ENCODE assay signal across 9 mouse cellular contexts in genomic region chr2:49741895-49742734, GRCm38 (mm10). TPM values are rescaled to one million over a fixed set of nuclear protein-coding genes. Genes with fewer than 3 reads are reported as not detected.
DNase-seq lines count a peak whose midpoint lies in the region; ATAC-seq and TF ChIP-seq lines count a peak whose summit lies in the region.
"Had no signal": no experiment of that assay in that cellular context is flagged by ENCODE, and none has a peak within 500 bp of the region (broad histone marks: within the 10 kb centered on the region; RNA-seq: fewer than 3 reads in every experiment).

No protein-coding gene starts in this region.

- WGBS in hindbrain, embryonic 15.5 days: 47% methylated on average over 16 of the region's 16 CpGs
- 56% methylated on average over 16 of the region's 16 CpGs for WGBS in midbrain, embryonic 16.5 days
- 71% methylated on average over 16 of the region's 16 CpGs for WGBS in lung, adult 2 months

- H3K27ac ChIP-seq in hindbrain, embryonic 15.5 days (replicated peaks): peak overlapping the region; percentile 64
- peak overlapping the region; percentile 50 for H3K27ac ChIP-seq in midbrain, embryonic 16.5 days (ENCODE audit: low read length)
- H3K27ac ChIP-seq: limb, embryonic 13.5 days had no signal

- TF ChIP-seq POLR2A in lung, adult 2 months (IDR thresholded peaks at IDR 0.05; ENCODE audit: borderline replicate concordance, extremely low read depth, low read depth, low read length): no peak

- no peaks in the 10 kb centered on the region for H3K36me3 ChIP-seq in C2C12 (ENCODE audit: control insufficient read depth, insufficient read depth)
- H3K36me3 ChIP-seq in hindbrain, embryonic 15.5 days: peaks cover 16% of the 10 kb centered on the region
- H3K36me3 ChIP-seq in midbrain, embryonic 16.5 days (ENCODE audit: control insufficient read depth, insufficient read depth, low read length): peaks cover 18% of the 10 kb centered on the region

- H3K27me3 ChIP-seq in C2C12 (ENCODE audit: control insufficient read depth, insufficient read depth, insufficient read length): no peaks in the 10 kb centered on the region
- H3K27me3 ChIP-seq in hindbrain, embryonic 15.5 days: no peaks in the 10 kb centered on the region
- H3K27me3 ChIP-seq in midbrain, embryonic 16.5 days (ENCODE audit: control insufficient read depth, insufficient read depth, low read depth, low read length): no peaks in the 10 kb centered on the region
- H3K27me3 ChIP-seq: limb, embryonic 13.5 days had no signal

- H3K9me3 ChIP-seq in hindbrain, embryonic 15.5 days: no peaks in the 10 kb centered on the region
- H3K9me3 ChIP-seq in midbrain, embryonic 16.5 days (replicated peaks; ENCODE audit: control insufficient read depth, low read length, poor library complexity, severe bottlenecking): no peaks in the 10 kb centered on the region
- H3K9me3 ChIP-seq: limb, embryonic 13.5 days had no signal

- H3K9ac ChIP-seq in hindbrain, embryonic 15.5 days: no peak overlapping the region
- H3K9ac ChIP-seq in midbrain, embryonic 16.5 days (ENCODE audit: low read depth, low read length): 0 out of 2 replicates have a peak overlapping the region, but pooled peaks have one; percentile 15
- H3K9ac ChIP-seq: limb, embryonic 13.5 days had no signal

- no peak for DNase-seq in gastrocnemius, adult 18-20 months (ENCODE audit: low spot score)
- no peak for DNase-seq in embryo, embryonic 11 days
- DNase-seq in lung, adult 2 months: no peak
- no peak for DNase-seq in lung, postnatal 25 days (ENCODE audit: low spot score)

- H3K79me3 ChIP-seq in C2C12 (ENCODE audit: low read depth): no peaks in the 10 kb centered on the region

- H3K4me3 ChIP-seq in C2C12 (ENCODE audit: insufficient read depth, poor library complexity, severe bottlenecking): no peak overlapping the region
- no peak overlapping the region for H3K4me3 ChIP-seq in hindbrain, embryonic 15.5 days
- H3K4me3 ChIP-seq in midbrain, embryonic 16.5 days (ENCODE audit: low read depth, low read length): no peak overlapping the region
- H3K4me3 ChIP-seq in lung, adult 2 months (replicated peaks; ENCODE audit: extremely low read depth, low read depth, low read length): no peak overlapping the region
- H3K4me3 ChIP-seq: limb, embryonic 13.5 days had no signal

- H3ac ChIP-seq in C2C12 (ENCODE audit: control insufficient read depth, insufficient read length, low read depth): peak overlapping the region; percentile 32

- peaks cover 48% of the 10 kb centered on the region for H3K4me1 ChIP-seq in hindbrain, embryonic 15.5 days (replicated peaks)
- peaks cover 13% of the 10 kb centered on the region for H3K4me1 ChIP-seq in midbrain, embryonic 16.5 days (ENCODE audit: control insufficient read depth, insufficient read depth, low read length)
- no peaks in the 10 kb centered on the region for H3K4me1 ChIP-seq in lung, adult 2 months (ENCODE audit: control insufficient read depth, insufficient read depth, low read length)

- H3K79me2 ChIP-seq in C2C12 (ENCODE audit: control insufficient read depth, insufficient read depth): no peaks in the 10 kb centered on the region

- H3K4me2 ChIP-seq in hindbrain, embryonic 15.5 days: no peak overlapping the region
- no peak overlapping the region for H3K4me2 ChIP-seq in midbrain, embryonic 16.5 days (ENCODE audit: low read length)
- H3K4me2 ChIP-seq: limb, embryonic 13.5 days had no signal

- no peak for TF ChIP-seq CTCF in C2C12 (IDR thresholded peaks at IDR 0.05; ENCODE audit: control insufficient read depth, insufficient read depth, insufficient read length)
- TF ChIP-seq CTCF in lung, adult 2 months (IDR thresholded peaks at IDR 0.05; ENCODE audit: insufficient read depth, low read length): no peak

- peak; percentile 89 for ATAC-seq in activated CD4-positive, CD25-positive, alpha-beta regulatory T cell, adult 4 months
- peak; percentile 63; the same call in 1 of the 2 replicates for ATAC-seq in hindbrain, embryonic 15.5 days (ENCODE audit: low FRiP score, low read depth)
- peak; percentile 30; the same call in 1 of the 2 replicates for ATAC-seq in midbrain, embryonic 16.5 days

TF ChIP-seq in C2C12, 6 proteins besides CTCF, POLR2A, EP300 and RAD21:
- TF ChIP-seq MYOD1 (IDR thresholded peaks at IDR 0.05; ENCODE audit: control insufficient read depth, insufficient read length, low read depth): peak; percentile 89
- TF ChIP-seq CEBPB (IDR thresholded peaks at IDR 0.05; ENCODE audit: low read depth): peak; percentile 3
- TF ChIP-seq USF1 (IDR thresholded peaks at IDR 0.05; ENCODE audit: low read depth): no peak

RNA-seq across cellular contexts. Expression of gene Lypd6b, which starts 45.4 kb away (rescaled TPM):
- 0.02 TPM for polyA plus RNA-seq in C2C12 (2012; fragmentation: generic; extraction: Trizol)
- under 1 TPM in 1 of 2 experiments, not detected in 1; 0.47 TPM for polyA plus RNA-seq in activated CD4-positive, CD25-positive, alpha-beta regulatory T cell, adult 4 months (2017; shearing (Covaris generic))
- polyA plus RNA-seq in hindbrain, embryonic 15.5 days (2015; fragmentation: Nextera tagmentation; extraction: Ambion mirVana): 12.0 and 12.8 TPM in 2 replicates
- 13.3 and 20.5 TPM in 2 replicates for polyA plus RNA-seq in midbrain, embryonic 16.5 days (2015; fragmentation: Nextera tagmentation; extraction: Ambion mirVana)
- total RNA-seq in gastrocnemius, adult 18-20 months (2021): not detected
- 1.0 and 1.5 TPM in 2 replicates for polyA plus RNA-seq in lung, adult 2 months (2012; rRNA removed)

Comparison
In these comparisons a context has a peak if more than half of its experiments do, and no peak if none do; other contexts are left out.
1. ATAC-seq: peak in every context shown above with its lines; median percentile 89 in activated CD4-positive, CD25-positive, alpha-beta regulatory T cell, adult 4 months; 63 in hindbrain, embryonic 15.5 days; 30 in midbrain, embryonic 16.5 days.